Mouse (Mus musculus): ENCODE measurements around the gene Grpel1.

Grpel1 gene

DNA sequence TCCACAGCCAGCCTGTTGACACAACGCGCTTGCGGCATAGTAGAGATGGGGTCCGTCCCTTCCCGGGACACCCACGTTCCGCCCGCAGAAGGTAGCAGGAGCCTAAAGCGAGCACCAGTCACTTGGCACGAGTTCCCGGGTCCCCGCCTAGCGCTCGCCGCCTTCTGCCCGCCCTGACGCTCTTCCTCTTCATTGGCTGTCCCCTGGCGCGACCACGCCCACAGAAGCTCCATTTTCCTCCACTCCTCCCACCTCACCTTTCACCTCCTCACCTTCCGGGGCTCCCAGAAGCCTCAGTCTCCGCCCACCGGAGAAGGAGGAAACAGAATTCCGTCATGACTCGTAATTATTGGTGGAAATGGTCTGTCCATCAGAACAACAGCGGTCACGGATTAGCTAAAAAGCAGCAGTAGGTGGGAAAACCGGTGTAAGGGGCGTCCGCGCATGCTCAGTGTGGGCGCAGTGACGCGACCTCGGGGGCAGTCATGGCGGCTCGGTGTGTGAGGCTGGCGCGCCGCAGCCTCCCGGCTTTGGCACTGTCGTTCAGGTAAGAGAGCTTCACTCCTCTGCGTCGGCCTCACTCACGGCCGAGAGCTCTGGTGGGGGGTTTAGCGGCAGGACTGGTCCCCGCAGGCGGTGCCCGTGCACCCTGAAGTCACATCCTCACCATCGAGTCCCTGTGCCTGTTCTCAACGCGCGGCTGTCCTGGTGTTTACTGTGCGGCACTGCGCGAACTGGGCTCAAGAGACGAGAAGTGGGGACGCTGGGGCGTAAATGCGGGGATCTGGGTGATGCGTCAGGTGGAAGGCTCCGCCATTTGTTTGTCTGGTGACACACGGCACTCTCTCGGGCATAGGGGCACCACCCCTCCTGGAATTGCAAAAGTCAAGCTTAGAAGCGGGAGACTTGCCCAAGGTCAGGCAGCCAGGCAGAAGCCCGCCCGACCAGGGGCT lies at the start of gene Grpel1:
Gene Grpel1 (plus strand): TSS at position 290 of the 953 bp plus-strand sequence.
- peak; percentile 97 to 100 for DNase-seq

- no peak for DNase-seq
These were observed 44.9 kb upstream of the Grpel1 start for GRCm38 (mm10) chr5:36419861-36420260.

- no peak for DNase-seq
These were observed 42.1 kb upstream of the Grpel1 start for GRCm38 (mm10) chr5:36422689-36423088.

DNA sequence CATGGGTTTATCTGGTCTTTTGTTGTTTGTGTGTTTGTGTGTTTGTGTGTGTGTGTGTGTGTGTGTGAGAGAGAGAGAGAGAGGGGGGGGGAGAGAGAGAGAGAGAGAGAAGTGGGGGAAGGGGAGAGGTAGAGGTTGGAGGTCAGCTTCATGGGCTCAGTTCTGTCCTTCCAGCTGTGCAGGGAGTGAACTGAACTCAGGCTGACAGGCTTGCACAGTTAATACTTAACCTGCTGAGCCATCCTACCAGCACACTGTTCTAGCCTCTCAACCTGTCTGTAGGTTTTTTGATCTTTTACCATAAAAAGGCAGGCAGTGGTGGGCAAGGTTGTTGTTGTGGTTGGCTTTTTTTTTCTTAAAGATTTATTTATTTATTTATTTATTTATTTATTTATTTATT lies 40.1 kb upstream of the Grpel1 start:
- DNase-seq: no peak

DNA sequence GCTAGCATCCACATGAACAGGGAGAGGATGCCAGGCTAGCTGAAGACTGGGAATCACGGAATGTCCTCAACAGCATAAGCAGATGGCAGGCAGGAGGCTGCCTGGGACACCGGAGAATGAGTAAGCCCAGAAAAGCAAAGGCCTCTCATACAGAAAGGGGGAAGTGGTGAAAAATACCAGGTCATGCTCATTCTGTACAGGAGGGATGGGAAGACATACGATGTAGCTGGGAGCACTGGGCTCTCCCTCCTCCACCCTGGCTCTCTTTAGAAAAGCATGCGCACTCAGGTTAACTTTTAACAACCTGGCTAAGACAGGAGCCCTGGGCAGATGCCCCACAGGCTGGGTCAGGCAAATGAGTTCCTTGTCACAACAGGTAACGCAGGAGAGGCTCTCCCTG lies 38.4 kb upstream of the Grpel1 start:
- no peak for DNase-seq

DNA sequence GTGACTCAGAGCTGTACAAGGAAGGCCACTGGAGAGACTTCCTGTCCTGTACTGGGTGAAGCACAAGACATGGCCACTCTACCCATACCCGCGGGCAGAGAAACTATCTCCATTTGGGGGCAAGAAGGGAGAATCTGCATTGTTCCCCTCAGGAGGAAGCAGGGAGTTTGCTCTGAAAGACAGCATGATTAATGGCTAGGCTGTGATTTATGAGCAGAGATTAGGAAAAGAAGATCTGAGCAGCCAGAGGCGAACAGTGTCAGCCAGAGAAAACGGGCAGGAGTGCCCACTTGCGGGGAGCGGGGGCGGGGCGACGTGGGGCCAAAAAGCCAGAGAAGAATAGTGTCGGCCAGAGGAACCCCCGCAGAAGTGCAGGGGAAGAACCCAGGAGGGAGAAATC lies 37.0 kb upstream of the Grpel1 start:
- DNase-seq: no peak

GRCm38 (mm10) chr5:36429551-36429950 lies 35.2 kb upstream of the Grpel1 start:
- DNase-seq: no peak

DNA sequence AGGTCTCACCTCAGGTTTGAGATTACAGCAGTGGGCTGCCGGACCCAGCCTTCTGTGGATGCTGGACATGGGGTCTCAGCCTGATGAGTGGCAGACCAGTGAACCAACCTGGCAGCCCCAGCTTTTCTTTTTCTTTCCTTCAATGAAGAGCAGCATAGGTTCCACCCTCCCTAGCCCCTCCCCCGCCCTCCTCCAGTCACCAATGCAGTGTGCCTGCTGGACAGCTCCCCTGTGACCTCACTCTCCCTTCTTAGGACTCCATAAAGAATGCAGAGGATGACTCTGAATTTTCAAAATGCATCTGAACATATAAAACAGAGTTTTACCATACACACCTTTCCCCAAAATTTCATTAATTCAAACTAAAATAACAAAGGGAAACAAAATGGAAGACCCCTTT lies 33.1 kb upstream of the Grpel1 start:
- no peak for DNase-seq

DNA sequence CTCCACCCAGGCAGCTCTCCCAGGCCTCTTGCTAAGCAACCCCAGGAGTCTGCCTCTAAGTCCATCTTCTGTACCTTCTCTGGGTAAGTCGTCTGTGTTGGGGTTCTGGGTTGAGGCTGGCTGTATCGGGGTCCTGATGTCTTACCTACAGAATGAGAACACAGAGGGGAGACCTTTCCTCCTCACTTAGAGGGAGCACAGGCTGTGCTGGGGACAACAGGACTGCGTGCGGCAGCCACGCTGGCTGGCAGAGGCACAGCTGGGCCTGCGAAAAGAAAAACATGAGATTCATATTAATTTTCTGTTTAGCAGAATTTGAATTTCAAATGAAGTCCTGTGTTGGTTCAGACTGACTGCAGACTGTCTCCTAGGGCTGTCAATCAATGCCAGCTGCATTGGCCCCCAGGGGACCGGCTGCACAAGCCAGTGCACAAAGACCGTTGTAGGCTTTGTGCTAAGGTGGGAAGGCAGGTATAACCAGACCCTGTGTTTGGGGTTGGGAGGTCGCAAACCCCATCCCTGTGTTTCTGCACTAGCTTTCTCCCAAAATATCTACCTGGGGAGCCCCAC lies 30.3 kb upstream of the Grpel1 start:
- DNase-seq: no peak

- no peak for DNase-seq
These were observed 27.9 kb upstream of the Grpel1 start for GRCm38 (mm10) chr5:36436858-36437257.

GRCm38 (mm10) chr5:36440741-36441140 lies 24.1 kb upstream of the Grpel1 start:
- no peak for DNase-seq

DNA sequence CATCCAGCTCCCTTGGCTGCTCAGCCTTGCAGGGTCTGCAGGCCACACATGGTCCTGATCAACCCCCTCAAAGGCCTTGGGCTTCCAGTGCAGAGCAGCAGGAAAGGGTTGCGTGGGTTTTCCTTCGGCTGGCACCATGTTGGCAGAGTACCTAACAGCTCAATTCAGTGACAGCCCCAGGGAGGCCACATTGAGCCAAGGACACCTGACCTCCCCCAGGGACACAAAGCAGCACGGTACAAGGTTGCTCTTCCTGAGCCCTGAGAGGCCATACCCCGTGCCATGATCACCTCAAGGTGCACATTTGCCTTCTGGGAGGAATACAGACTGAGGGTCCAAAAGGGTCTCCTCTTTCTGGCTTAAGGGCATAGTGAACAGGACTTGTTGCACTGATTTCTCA lies 20.2 kb upstream of the Grpel1 start:
- no peak for DNase-seq

DNA sequence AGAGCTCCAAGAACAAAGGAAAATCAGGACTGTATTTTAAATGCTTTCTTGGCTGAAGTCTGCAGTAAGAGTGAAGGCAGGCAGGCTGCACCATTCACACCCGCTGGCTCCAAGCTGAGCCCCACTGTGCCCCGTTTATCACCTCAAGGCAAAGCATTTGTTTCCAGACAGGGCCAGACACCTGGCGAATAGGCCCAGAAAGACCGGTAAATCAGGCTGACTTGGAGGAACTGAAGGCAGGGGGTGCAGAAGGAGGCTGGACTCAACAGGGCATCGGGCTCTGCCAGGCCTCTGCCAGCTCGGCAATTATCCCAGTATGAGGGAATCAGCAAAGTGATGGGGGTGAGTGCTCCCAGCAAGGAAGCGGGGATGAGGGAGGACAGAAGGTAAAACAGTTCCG lies 19.8 kb upstream of the Grpel1 start:
- peak; percentile 52 to 59 for DNase-seq

DNA sequence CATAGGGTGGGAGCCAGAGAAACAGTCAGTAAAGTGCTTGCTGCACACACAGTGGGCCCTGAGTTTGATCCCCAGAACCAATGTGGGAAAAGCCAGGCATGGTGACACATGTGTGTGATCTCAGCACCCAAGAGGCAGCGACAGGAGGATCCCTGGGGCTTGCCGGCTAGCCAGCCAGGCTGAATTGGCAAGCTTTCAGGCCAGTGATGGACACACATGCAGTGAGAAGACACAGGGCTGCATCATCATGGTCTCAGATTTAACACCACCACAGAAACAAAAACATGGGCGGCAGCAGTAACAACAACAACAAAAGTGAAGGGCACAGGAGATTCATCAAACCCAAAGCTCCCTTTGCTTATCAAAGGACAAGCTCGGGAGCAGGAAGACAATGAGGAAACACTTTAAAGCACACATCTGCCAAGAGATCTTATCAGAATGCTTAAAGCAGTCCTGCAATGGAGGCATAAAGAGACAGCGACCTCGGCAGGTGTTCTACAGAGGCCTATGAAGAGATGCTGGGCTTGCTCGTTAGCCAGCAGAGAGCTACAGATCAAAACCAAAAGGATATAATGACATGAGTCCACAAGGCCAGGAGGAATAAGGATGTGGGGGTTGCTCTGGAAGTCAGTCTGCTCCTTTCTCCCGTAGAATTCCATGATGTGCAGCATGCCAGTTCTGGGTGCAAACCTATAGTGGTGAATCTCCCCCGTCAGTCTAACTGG lies 18.5 kb upstream of the Grpel1 start:
- DNase-seq: no peak

DNA sequence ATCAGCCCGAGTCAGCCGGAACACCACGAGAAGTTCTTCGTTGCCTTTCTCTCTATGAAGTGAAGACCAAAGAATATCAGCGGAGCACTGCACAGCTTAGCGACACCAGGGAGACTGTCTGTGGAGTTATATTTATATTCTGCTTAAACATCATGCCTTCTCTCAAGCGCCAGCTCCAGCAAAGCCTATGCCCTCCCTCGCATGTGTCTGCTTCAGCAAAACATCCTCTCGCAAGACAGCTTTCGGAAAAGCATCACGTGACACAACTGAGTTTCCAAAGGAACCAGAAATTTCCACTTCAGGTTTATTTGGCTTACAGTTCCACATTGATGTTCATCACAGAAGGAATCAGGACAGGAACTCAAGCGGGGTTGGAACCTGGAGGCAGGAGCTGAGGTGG lies 16.9 kb upstream of the Grpel1 start:
- DNase-seq: no peak

GRCm38 (mm10) chr5:36449710-36450358 lies 15.0 kb upstream of the Grpel1 start:
- DNase-seq: no peak

- DNase-seq: no peak
These were observed 13.7 kb upstream of the Grpel1 start for GRCm38 (mm10) chr5:36451119-36451518.

DNA sequence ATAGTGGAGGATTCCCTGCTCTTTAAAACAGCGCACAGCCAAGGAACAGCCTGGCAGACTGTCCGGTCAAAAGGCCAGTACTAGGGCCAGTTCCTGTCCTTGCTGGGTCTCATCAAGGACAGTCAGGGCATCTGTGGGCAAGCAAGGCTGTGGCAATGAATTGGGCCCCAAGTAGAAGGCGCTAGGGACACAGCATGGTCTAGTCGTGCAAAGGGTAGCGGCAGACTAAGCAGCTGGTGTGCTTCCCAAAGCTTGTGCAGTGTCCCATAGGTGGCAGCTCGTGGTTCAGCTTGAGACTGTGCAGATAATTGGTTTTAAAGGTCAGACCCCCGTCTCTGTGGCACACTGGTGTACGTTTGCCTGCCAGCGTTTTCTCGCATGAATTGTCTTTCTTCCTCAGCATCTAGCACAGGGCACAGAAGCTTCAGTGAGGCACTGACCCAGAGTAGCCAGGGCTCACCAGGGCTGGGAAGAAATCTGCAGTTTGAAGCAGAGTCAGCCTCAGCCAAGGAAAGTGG lies 12.9 kb upstream of the Grpel1 start:
- no peak for DNase-seq

DNA sequence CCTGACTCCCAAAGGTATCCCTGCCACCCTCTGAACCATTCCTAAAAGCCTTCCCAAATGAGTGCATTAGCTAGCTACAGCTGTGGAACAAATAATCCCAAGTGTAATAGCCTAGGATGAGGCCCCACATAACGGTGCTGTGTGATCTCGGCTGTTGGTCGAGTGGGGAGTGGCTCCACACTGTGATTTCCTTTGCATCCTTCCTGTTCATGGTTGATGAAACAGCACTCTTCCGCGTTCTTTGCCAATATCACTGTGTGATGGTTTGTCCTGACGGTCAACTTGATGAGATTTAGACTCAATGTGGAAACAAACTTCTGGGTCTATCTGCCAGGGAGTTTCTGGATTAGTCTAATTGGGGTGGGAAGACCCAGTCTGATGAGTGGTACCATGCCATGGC lies 12.0 kb upstream of the Grpel1 start:
- DNase-seq: no peak

DNA sequence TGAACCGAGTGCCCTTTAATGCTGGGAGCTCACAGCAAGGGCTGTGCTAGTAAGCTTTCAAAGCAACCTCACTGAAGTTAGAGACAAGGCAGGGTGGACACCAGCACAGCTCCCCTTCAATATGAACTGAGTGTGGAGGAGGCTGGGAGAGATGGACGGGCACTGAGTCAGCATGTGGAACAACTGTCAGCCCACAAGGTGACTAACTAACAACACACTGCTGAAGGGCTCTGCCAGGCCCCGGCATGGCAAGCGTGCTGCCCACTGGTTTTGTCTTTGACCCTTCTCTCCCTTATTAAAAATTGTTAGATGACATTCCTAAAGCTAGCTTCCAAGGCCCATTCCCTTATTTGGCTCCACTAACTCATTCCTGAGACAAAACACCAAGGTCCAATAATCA lies 7.1 kb upstream of the Grpel1 start:
- DNase-seq: no peak

DNA sequence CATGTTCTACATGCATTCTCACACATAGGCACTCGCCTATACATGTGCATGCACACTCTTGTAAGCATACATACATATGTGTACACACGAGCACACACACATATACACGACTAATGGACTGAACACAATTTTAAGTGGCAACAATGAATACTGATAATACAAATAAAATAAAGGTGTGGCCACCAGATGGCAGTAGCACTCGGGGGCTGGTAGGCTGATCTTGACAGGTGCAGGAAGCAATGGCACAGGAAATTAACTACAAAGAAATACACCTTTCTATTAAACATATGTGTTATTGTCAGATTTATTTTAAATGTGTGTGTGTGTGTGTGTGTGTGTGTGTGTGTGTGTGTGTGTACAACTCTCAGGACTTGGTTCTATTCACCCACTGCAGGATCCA lies 5.9 kb upstream of the Grpel1 start:
- peak; percentile 47 to 62 for DNase-seq

DNA sequence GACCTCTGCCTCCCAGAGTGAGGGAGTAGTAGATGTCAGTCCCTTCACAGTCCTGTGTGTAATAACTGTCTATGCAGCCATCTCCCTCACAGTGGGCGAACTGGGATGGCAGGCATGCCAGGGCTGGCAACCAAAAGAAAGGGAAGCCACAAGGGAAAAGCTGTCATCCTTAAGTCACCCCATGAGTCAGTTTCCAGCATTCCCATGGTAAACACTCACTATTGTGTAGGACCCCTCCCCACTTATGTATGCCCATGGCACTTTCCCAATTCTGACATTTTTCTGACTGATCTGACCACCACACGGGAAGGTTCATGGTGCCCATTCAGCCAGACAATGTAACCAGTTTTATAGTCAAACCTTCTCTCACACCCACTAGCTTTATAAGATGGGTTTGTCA lies 4.1 kb upstream of the Grpel1 start:
- no peak for DNase-seq

GRCm38 (mm10) chr5:36461231-36461630 lies 3.6 kb upstream of the Grpel1 start:
- DNase-seq: no peak
